Mouse (Mus musculus) monocyte, adult 2 months (primary cell): ENCODE data around the gene Gm20388.
A peak's percentile ranks its signal among the peaks of the same experiment; 100 is the strongest.

Source experiments
- DNase-seq, 2 experiments: peaks; one replicate each; pipeline ENCODE4 v3.0.0; 2022; ENCODE audit warnings: low spot score in 2 of 2, low read depth in 1 of 2

Gene Gm20388

DNA sequence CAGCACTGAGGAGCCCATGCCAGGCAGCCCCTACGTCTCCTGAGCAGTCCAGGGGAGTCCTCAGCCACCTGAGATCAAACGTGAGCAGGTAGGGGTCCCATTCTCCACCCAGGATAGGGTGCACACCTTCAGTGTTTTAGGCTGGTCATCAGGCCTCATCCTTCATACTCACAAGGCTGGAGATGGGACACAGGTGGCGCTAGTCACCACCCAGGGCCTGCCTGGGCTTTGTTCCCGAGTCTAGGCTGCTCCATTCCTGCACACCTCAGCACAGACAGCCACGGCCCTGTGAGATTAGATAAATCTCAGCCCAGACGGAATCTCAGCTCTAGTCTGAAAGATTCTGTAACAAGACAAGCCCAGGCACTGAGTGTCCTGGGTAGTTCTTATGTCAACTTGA lies 1993.3 kb downstream of the Gm20388 start:
- no peak for DNase-seq

GRCm38 (mm10) chr8:121904999-121905398 lies 1994.4 kb downstream of the Gm20388 start:
- no peak for DNase-seq

DNA sequence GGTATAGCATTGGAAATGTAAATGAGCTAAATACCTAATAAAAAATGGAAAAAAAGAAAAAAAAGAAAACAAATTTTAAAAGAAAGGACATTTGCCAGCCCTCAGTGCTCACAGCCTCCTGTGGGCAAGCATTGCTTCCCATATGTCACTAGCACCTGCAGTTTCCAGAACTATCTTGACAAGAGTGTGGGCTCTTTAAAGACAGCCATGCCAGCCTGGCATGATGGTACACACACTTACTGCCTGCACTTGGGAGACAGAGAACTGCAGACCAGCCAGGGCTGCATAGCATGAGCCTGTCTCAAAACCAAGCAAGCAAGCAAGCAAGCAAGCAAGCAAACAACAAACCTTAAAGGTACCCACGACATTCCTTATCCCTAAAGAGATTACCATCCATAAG lies 1994.8 kb downstream of the Gm20388 start:
- no peak for DNase-seq

GRCm38 (mm10) chr8:121905864-121906263 lies 1995.2 kb downstream of the Gm20388 start:
- no peak for DNase-seq

GRCm38 (mm10) chr8:121906542-121907512 lies 1996.2 kb downstream of the Gm20388 start:
- peak in 1 of 2 experiments; percentile 31 for DNase-seq

- DNase-seq = peak; percentile 84 to 92
Measured at GRCm38 (mm10) chr8:121907587-121908248, 1997.1 kb downstream of the Gm20388 start, which contains the start of gene Slc7a5. Slc7a5 (minus strand) TSS chr8:121907694.

DNA sequence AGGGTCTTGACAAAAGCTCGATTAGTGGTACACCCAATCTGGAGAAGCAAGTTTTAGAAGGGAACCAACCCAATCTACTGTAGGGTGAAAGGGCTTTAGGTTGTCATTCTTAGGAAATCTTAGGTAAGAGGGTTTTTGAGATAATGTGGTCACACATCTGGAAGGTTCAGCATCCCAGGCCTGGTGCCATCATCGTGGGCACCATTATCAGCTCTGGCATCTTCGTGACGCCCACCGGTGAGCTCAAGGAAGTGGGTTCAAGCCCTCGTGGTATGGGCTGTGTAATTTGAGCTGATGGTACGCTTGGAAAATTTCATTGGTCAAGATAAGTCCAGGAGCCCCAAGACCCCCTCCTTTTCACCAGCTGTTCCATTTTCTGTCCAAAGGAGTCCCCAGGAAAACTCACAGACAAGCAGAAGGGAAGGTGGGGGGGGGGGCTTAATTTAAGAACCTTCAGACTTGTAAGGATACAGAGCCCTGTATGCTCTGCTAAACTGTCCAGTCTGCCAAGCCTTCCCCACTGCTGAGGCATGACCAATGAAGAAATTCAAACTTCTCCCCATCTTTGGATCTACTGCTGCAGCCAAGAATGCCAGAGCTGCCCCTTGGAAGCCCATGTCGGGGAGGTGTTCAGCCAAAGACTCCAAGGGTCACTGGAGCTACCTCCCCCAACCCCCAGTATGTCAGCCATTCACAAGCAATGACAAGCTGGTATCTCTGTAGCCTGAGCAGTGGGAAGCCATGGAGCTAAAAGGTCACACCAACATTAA lies 1997.9 kb downstream of the Gm20388 start:
- DNase-seq = no peak

- DNase-seq = no peak
Measured at GRCm38 (mm10) chr8:121909148-121909541, 1998.5 kb downstream of the Gm20388 start.

GRCm38 (mm10) chr8:121909663-121910062 lies 1999.0 kb downstream of the Gm20388 start:
- no peak for DNase-seq

- no peak for DNase-seq
Measured at GRCm38 (mm10) chr8:121911400-121911799, 2000.8 kb downstream of the Gm20388 start.

DNA sequence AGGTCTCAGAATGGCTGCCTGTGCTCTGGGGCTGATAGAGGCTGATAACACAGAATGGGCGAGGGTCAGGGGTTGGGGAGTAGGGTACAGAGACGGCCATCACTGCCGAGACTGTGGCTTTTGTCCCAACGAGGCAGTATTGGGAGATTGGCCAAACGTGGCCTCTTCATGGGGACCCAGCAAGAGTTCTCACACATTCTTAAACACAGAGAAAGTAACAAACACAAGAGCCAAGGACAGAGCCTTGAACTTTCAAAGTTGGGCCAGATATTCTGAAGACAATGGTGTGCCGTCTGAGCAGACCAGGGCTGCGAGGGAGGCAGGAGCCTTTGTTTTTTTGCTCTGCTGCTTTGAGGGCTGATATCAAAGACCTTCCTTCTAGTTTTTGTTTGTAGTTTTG lies 2001.3 kb downstream of the Gm20388 start:
- no peak for DNase-seq

DNA sequence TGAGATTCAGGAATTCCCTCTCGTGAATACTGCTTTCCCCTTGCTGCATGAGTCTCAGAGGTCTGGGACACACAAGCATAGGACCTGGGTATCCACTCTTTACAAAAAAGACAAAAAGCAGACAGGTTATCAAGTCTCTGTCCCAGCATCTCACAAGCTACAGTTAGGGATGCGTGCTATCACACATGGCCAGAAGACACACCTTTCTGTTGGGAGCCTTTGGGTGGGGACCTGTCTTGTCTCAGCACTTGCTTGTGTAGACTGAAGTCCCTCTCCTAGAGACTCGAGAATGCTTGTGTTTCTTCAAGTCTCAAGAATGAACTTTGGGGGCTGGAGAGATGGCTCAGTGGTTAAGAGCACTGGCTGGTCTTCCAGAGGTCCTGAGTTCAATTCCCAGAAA lies 2002.2 kb downstream of the Gm20388 start:
- DNase-seq = no peak

- DNase-seq = no peak
Measured at GRCm38 (mm10) chr8:121913378-121913777, 2002.7 kb downstream of the Gm20388 start.

- no peak for DNase-seq
Measured at GRCm38 (mm10) chr8:121919158-121919557, 2008.5 kb downstream of the Gm20388 start.

DNA sequence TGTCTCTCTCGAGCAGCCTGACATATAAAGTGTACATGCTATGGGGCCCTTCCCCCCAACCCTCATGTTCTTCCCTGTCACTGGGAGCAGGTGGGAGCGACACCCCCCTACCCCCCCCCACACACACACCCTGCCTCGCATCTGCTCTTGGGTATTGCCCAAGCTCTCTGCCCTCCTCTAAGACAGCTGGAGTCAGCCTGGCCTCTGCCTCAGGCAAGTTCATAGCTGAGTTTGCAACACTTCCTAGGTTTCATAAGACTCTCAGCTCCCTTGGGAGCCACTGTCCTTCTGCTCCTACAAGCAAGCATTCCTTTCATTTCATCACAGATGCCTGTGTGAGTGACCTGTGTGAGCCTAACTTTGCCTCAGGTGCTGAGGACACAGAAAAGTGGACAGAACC lies 2009.1 kb downstream of the Gm20388 start:
- no peak for DNase-seq

GRCm38 (mm10) chr8:121921582-121921981 lies 2010.9 kb downstream of the Gm20388 start:
- no peak for DNase-seq

- no peak for DNase-seq
Measured at GRCm38 (mm10) chr8:121922101-121922500, 2011.5 kb downstream of the Gm20388 start.

DNA sequence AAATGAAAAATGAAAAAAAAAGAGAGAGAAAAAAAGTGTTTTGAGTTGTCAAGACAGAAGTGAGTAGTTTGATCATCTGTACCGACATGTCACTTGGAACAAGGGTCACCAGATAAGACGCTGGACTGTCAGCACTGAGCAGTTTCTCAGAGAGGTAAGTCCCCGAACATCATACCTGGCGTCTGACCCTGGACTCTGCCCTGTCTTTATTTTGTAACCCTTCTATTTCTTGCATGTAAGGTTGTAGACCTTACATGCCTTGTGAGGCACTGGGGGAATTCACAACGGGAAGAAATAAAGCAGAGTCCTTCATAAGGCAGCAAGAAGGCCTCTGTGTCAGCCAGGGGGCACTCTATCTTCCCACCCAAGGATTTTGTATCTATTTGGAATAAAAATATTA lies 2014.0 kb downstream of the Gm20388 start:
- no peak for DNase-seq

DNA sequence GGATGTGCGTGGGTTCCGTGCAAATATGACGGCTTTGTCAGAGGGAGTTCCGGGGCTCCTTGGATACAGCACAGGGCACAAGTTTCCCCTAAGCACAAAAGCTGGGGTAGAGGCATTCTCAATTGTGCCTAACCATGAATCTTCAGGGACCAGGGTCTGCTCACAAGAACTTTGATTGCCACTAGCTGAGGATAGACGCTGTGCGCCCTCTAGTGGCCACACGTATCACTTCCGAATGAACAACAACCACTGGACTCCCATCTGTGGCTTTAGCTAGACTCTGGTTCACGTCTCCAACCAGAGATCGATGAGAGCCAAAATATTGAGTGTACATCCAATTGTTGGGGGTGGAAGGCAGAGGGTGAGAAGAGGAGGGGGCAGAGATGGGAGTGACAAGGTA lies 2015.0 kb downstream of the Gm20388 start:
- DNase-seq = peak in 1 of 2 experiments; percentile 57

- DNase-seq = no peak
Measured at GRCm38 (mm10) chr8:121926266-121926665, 2015.6 kb downstream of the Gm20388 start.

DNA sequence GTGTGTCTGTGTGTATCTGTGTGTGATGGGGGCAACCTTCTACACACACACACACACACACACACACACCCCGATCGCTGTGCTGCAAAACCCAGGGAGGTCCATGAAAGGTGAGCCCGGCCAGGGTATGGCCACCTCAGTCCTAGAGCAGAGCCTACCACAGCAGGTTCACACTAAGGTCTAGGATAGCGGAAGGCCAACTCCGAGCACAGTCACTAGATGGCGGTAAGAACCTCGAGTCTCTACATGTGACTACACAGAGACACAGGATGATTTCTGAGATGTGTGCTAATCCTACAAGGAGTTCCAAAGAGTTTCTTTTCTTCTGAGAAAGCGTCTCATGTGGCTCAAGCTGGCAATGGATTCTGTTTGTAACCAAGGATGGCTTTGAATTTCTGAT lies 2016.7 kb downstream of the Gm20388 start:
- no peak for DNase-seq
